Mouse (Mus musculus): Measurements from ENCODE around the gene Urb1.

The Urb1 gene

DNA sequence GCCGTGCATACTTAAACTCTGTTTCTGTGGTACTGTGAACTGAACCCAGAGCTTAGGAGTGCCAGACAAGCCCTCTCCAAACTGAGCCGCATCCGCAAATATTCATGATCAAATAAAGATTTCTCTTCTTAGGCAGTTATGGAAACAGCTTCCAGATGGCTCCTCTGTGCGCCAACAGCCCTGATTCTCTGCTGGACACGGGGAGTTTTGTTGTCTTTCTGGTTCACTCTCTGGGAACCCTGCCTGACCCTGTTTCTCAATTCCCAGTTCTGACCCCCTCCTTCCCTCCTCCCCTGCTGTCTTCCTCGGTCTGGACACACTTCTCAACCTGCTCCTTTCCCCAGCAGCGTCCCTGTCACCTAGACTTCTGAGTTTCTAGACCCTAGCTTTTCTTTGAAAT, 12.8 kb upstream of the Urb1 start:
- no peak for DNase-seq

GRCm38 (mm10) chr16:90822284-90822935, 12.2 kb upstream of the Urb1 start:
- DNase-seq: no peak

DNA sequence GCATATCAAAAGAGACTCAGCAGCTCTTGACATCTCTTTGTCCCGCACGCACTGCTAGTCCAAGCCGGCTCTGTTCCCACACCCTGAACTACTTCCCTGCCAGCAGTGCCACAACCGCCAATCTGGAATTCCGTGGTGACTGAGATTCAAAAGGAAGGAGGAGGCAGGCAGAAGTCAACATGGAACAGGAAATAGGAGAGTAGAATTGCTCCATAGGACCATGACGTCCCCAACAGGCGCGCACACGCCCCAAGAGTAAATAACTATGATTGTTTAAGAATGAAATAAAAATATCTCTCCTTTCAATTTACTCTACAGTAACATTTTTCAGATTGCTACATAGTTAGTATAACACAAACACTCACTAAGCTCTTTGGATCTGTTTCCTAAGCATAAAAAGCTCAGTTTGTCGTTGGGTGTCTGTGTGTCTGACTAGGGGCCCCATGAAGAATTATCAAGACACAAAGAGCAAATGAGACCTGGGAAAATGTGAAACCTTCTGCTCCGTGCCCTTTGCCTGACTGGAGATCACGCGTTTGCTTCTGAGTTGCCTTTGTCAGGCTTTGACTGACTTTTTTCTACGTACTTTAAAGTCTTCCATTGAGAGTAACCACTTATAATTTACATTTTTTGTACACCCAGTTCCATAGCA, 11.0 kb upstream of the Urb1 start:
- DNase-seq: no peak

DNA sequence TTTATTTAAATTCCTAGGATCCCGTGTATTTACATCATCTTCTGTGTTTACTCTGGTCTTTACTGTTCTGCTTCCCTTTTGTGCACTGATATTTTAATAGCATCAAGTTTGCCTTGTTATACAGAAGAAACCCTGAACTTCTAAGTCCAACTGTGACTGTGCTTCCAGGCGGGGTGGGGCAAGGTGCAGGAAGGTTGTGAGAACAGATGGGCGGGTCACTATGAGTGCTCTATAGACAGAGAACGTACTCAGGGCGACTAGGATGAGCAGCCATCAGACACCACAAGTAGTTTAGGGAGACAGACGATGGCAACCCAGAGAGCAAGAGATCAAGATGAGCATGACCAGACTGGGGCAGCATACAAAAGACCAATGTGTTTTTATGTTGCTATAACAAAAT, 10.1 kb upstream of the Urb1 start:
- no peak for DNase-seq

DNA sequence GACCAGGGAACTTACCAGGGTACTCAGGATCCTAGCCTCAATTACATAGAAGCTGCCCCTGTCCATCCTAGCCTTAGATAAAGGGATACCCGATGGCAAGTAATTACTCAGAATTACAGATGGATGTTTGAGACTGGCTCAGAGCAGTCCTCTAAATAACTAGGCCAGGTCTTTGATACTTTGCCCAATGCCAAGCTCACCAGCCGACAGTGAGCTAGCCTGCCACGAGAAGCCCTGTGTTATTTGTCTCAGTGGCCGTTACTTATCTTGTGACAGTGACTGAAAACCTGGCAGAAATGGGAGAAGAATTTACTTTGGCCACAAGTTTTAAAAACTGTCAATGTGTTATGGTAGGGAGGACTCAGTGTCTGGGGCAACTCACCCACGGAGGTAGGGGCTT, 1.9 kb upstream of the Urb1 start:
- DNase-seq: no peak

DNA sequence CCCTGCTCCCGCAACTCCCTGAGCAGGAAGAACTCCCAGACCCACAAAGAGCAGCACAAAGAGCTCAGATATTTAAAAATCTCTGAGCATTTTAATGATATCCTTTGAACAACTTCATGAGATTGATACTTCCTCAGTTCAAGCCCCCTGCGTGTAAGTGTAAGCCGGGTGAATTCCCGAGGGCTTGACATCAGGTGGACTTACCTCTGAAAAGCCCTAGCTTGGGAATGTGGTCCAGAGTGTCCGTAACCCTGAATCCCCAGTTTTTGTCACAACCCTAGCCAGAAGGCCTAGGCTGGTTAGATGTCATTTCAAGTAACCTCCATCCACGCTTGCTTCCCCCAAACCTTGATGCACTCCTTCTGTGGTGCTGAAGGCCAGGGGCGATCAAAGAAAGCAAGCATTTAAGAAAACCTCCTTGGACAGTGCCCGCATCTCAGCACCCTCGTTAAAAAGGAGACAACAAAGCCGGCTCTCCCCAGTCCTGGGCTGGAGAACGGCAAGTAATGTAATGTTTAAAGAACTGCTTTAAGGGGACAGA, 573 bp upstream of the Urb1 start:
- no peak for DNase-seq

DNA sequence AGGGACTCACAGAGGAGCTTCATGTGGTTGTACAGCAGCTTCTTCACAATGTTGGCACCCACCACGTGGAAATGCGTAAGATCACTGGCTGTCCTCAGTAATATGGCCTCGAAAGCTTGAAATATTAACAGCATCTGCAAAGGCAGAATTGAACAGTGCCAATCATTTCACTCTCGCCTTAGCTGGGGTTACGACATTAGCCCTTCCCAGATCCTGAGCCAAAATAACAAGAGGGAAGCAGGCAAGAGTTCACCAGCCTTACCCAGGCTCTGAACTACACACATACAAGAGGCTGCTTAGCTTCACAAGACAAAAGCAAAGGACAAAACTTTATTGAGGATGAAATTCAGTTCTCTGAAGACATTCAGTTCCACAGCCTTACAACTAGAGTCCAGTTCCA, 5.7 kb downstream of the Urb1 start:
- no peak for DNase-seq

GRCm38 (mm10) chr16:90801928-90802327, 8.3 kb downstream of the Urb1 start:
- no peak for DNase-seq

GRCm38 (mm10) chr16:90801251-90801650, 9.0 kb downstream of the Urb1 start:
- DNase-seq: no peak

DNA sequence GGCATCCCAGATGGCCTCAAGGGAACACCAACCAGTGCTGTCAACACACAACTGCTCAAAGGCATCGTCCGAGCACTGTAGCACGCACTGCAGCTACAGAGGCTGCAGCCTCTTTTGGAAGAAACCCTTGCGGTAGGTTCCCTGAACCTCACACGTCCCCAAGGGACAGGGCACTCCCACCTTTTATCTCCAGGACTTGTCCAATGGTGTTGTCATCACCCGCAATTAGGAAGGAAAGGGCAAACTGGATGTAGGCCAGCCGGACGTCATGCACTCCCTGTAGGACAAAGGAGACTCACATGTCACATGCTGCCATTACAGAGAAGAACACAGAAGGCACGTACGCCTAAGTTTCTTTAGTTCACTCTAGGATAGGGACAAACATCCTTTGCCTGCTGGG, 10.4 kb downstream of the Urb1 start:
- DNase-seq: no peak

GRCm38 (mm10) chr16:90798848-90799247, 11.4 kb downstream of the Urb1 start:
- no peak for DNase-seq

- no peak for DNase-seq
Measured at GRCm38 (mm10) chr16:90798446-90798845, 11.8 kb downstream of the Urb1 start.

- DNase-seq: no peak
Measured at GRCm38 (mm10) chr16:90794708-90795107, 15.5 kb downstream of the Urb1 start.

- DNase-seq: no peak
Measured at GRCm38 (mm10) chr16:90792500-90792899, 17.7 kb downstream of the Urb1 start.

DNA sequence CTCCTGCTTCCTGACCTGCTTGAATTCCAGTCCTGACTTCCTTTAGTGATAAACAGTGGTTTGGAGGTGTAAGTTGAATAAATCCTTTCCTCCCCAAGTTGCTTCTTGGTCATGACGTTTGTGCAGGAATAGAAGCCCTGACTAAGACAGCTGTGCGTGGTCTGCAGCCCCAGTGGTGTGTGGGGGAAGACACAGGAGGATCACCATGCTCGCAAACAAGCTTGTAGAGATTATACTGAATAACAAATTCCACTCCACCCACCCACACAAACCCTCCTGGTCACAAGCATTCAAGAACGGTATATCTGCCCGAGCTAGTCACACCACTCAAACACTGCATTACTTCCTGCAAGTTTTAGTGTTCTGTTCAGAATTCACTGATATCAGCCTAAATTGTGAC, 18.1 kb downstream of the Urb1 start:
- no peak for DNase-seq

DNA sequence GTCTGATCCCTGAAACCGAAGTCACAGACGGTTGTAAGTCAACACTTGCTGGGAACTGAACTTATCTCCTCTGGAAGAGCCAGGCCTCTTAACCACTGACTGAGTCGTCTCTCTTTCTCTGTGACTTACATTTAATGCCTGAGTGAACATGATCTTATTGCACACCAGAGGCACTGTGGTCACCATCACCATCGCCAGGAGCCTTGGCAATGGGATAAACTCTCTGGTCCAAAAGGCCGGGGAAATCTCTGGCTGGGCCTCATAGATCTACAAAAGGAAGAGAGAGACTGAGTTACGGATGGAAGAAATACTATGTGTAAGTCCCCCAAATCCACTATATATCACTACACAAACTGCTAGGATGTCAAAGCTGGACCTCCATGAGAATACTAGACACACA, 19.3 kb downstream of the Urb1 start:
- DNase-seq: no peak

DNA sequence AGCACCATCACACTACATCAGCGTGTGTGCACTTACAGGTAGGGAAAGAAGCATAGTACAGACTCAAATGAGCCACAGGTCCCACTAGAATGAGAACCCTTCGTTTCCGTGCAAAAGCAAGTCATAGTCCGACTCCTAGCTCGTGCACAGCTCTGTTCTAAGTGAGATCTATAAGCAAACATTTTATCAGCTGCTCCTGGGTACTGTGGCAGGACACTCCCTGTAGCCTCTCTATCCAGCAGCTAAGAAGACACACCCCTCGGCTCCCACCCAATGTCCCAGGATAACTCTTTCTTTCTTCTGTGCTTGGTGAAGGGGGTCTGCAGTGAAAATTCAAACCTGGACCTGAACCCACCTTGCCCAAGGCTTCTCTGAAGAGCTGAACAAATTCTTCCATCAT, 21.6 kb downstream of the Urb1 start:
- no peak for DNase-seq

- DNase-seq: no peak
Measured at GRCm38 (mm10) chr16:90785257-90785656, 25.0 kb downstream of the Urb1 start.

DNA sequence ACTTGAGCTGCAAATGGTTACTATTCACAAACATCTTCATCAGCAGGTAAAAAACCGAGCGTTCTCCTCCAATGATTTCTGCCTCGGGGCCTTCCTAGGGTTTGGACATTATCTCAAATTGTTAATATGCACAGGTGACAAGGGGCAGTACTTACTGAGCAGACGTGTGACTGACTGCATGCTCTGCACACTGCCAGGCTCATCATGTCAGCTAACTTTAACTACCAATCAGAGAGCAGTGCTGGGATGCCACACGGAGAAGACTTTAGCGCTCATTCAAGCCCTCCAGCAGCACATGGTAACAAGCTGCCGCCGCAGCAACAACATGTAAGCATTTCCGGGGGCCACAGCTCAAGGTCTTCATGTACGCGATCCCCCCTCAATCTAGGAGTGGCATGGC, 26.9 kb downstream of the Urb1 start:
- DNase-seq: no peak

DNA sequence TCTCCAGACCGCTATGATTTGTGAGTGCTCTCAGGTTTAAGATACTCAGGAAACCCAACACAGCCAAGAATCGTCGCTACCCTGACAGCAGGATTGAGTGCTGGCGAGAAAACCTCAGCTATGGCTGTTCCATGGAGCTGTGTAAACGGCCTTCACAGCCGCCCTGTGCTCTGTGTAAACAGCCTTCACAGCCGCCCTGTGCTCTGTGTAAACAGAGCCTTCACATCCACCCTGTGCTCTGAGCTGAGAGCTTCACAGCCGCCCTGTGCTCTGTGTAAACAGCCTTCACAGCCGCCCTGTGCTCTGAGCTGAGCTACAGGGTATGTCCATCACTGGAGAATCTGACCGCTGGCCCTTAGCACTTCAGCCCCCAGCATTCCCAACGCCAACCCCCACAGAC, 30.4 kb downstream of the Urb1 start:
- no peak for DNase-seq

GRCm38 (mm10) chr16:90775946-90776520, 34.2 kb downstream of the Urb1 start:
- DNase-seq: no peak

GRCm38 (mm10) chr16:90774646-90775045, 35.6 kb downstream of the Urb1 start:
- DNase-seq: no peak

- DNase-seq: no peak
Measured at GRCm38 (mm10) chr16:90774216-90774615, 36.0 kb downstream of the Urb1 start.

- DNase-seq: no peak
Measured at GRCm38 (mm10) chr16:90766919-90767454, 43.2 kb downstream of the Urb1 start.

Measured in spleen, adult 18-20 months (tissue).